Mouse (Mus musculus) lung, postnatal 0 days (tissue): ENCODE measurements at regions not wholly inside any gene's neighbourhood (a gene's known extent, or its start where the extent isn't known, plus 50 kb on each side); places are given as distances from the start of the nearest gene placed in this dataset.

ENCODE experiments used
- ATAC-seq: fragments of 200-750 bp; cut with Nextera tagmentation; 2 replicates; pipeline ENCODE4 v1.8.0; 2017; ENCODE audit warnings: moderate library complexity
- DNase-seq: peaks from one replicate; pipeline ENCODE4 v3.0.0-alpha.2; 2016; ENCODE audit warnings: low spot score
- H3K27ac ChIP-seq: fragments of 300-500 bp; sonication (generic); 2 replicates; pipeline ENCODE4 v1.5.1; 2014; ENCODE audit warnings: antibody characterized with exemption, mild to moderate bottlenecking, low read length, mixed read lengths
- H3K27me3 ChIP-seq: fragments of 300-500 bp; sonication (generic); replicated peaks from 2 replicates; pipeline ENCODE4 v1.6.1; 2014; ENCODE audit warnings: low read length, mixed read lengths; ENCODE audit not compliant: insufficient read depth
- H3K36me3 ChIP-seq: fragments of 300-500 bp; sonication (generic); 2 replicates; pipeline ENCODE4 v1.6.1; 2014; ENCODE audit warnings: low read length, mixed read lengths; ENCODE audit not compliant: insufficient read depth
- H3K4me1 ChIP-seq: fragments of 300-500 bp; sonication (generic); 2 replicates; pipeline ENCODE4 v1.6.1; 2014; ENCODE audit warnings: antibody characterized with exemption, low read depth, low read length, mixed read lengths; ENCODE audit not compliant: insufficient read depth
- H3K4me2 ChIP-seq: fragments of 300-500 bp; sonication (generic); replicated peaks from 2 replicates; pipeline ENCODE4 v1.6.1; 2014; ENCODE audit warnings: low read depth, mild to moderate bottlenecking, low read length, moderate library complexity, mixed read lengths
- H3K4me3 ChIP-seq: fragments of 300-500 bp; sonication (generic); 2 replicates; pipeline ENCODE4 v1.5.1; 2014; ENCODE audit warnings: low read depth, low read length
- H3K9ac ChIP-seq: fragments of 300-500 bp; sonication (generic); replicated peaks from 2 replicates; pipeline ENCODE4 v1.6.1; 2014; ENCODE audit warnings: low read depth, mild to moderate bottlenecking
- H3K9me3 ChIP-seq: fragments of 300-500 bp; sonication (generic); 2 replicates; pipeline ENCODE4 v1.6.1; 2016; ENCODE audit warnings: low read length, mixed read lengths
- CTCF ChIP-seq: IDR thresholded peaks from 2 replicates; pipeline ENCODE4 v1.5.1; 2016; ENCODE audit warnings: antibody characterized with exemption, mild to moderate bottlenecking
- EP300 ChIP-seq: IDR thresholded peaks from 2 replicates; pipeline ENCODE4 v1.6.1; 2016; ENCODE audit warnings: antibody characterized with exemption, mild to moderate bottlenecking, control low read depth
- WGBS: fragments of 180-500 bp; shearing (Covaris S2); extraction: QIAGEN DNeasy Blood & Tissue Kit; methylation state at CpG from one replicate; pipeline ENCODE4 v1.1.7; 2014; 5-methylcytosine and 5-hydroxymethylcytosine counted together

GRCm38 (mm10) chr6:93190986-93191385 is 247.7 kb upstream of the Adamts9 start:
- ATAC-seq (no peak), DNase-seq (no peak)
- H3K27me3 ChIP-seq, result no peaks in the 10 kb centered on the region
- no peak overlapping the region for H3K4me2 ChIP-seq
- H3K36me3 ChIP-seq, result no peaks in the 10 kb centered on the region
- H3K4me3 ChIP-seq, result no peak overlapping the region
- H3K27ac ChIP-seq, result no peak overlapping the region
- H3K9me3 ChIP-seq, result no peaks in the 10 kb centered on the region
- no peak overlapping the region for H3K9ac ChIP-seq
- WGBS, result 85% methylated on average over 2 of the region's 2 CpGs
- no peaks in the 10 kb centered on the region for H3K4me1 ChIP-seq
- TF ChIP-seq EP300 (no peak), CTCF (no peak)

GRCm38 (mm10) chr6:93168526-93168925 is 225.2 kb upstream of the Adamts9 start:
- Histone ChIP-seq H3K36me3 (no peaks in the 10 kb centered on the region), H3K27ac (no peak overlapping the region), H3K27me3 (no peaks in the 10 kb centered on the region), H3K9me3 (no peaks in the 10 kb centered on the region), H3K9ac (no peak overlapping the region), H3K4me3 (no peak overlapping the region), H3K4me1 (peaks cover 9% of the 10 kb centered on the region; the same call in 1 of the 2 replicates), H3K4me2 (no peak overlapping the region)
- DNase-seq, result peak; percentile 66
- no peak for ATAC-seq
- WGBS, result 54% methylated on average over 5 of the region's 5 CpGs
- TF ChIP-seq EP300 (0 out of 2 replicates have a peak, but pooled peaks have one; percentile 13), CTCF (no peak)

GRCm38 (mm10) chr6:93167281-93167680 is 224.0 kb upstream of the Adamts9 start:
- TF ChIP-seq CTCF, result no peak
- no peak for TF ChIP-seq EP300
- WGBS, result 35% methylated on average over 7 of the region's 7 CpGs
- peaks cover 6% of the 10 kb centered on the region; the same call in 1 of the 2 replicates for H3K4me1 ChIP-seq
- no peak overlapping the region for H3K9ac ChIP-seq
- DNase-seq, result peak; percentile 40
- no peaks in the 10 kb centered on the region for H3K27me3 ChIP-seq
- no peaks in the 10 kb centered on the region for H3K9me3 ChIP-seq
- no peak for ATAC-seq
- no peak overlapping the region for H3K4me3 ChIP-seq
- no peak overlapping the region for H3K4me2 ChIP-seq
- H3K27ac ChIP-seq, result peak overlapping the region; percentile 47
- no peaks in the 10 kb centered on the region for H3K36me3 ChIP-seq

- H3K9ac ChIP-seq, result no peak overlapping the region
- 52% methylated on average over 4 of the region's 4 CpGs for WGBS
- H3K9me3 ChIP-seq, result no peaks in the 10 kb centered on the region
- H3K4me1 ChIP-seq, result no peaks in the 10 kb centered on the region
- H3K4me3 ChIP-seq, result no peak overlapping the region
- no peaks in the 10 kb centered on the region for H3K27me3 ChIP-seq
- H3K4me2 ChIP-seq, result no peak overlapping the region
- H3K36me3 ChIP-seq, result no peaks in the 10 kb centered on the region
- TF ChIP-seq CTCF (no peak), EP300 (no peak)
- no peak overlapping the region for H3K27ac ChIP-seq
- no peak for DNase-seq
- ATAC-seq, result no peak
These were observed 222.7 kb upstream of the Adamts9 start for GRCm38 (mm10) chr6:93165942-93166341.

GRCm38 (mm10) chr6:93152431-93153208 is 209.3 kb upstream of the Adamts9 start:
- Histone ChIP-seq H3K27me3 (no peaks in the 10 kb centered on the region), H3K9me3 (no peaks in the 10 kb centered on the region), H3K27ac (no peak overlapping the region), H3K36me3 (no peaks in the 10 kb centered on the region), H3K9ac (no peak overlapping the region), H3K4me3 (no peak overlapping the region), H3K4me2 (no peak overlapping the region), H3K4me1 (no peaks in the 10 kb centered on the region)
- whole genome bisulfite sequencing, result 75% methylated on average over 5 of the region's 5 CpGs
- ATAC-seq, result no peak
- no peak for TF ChIP-seq CTCF
- TF ChIP-seq EP300, result no peak
- DNase-seq, result no peak

- H3K27ac ChIP-seq, result 0 out of 2 replicates have a peak overlapping the region, but pooled peaks have one; percentile 27
- no peaks in the 10 kb centered on the region for H3K36me3 ChIP-seq
- no peak overlapping the region for H3K4me2 ChIP-seq
- WGBS, result 30% methylated on average over 2 of the region's 2 CpGs
- H3K9ac ChIP-seq, result no peak overlapping the region
- H3K4me1 ChIP-seq, result no peaks in the 10 kb centered on the region
- no peaks in the 10 kb centered on the region for H3K9me3 ChIP-seq
- H3K27me3 ChIP-seq, result no peaks in the 10 kb centered on the region
- peak; percentile 93 for ATAC-seq
- peak; percentile 91 for DNase-seq
- no peak overlapping the region for H3K4me3 ChIP-seq
- TF ChIP-seq EP300 (peak; percentile 94), CTCF (no peak)
These were observed 207.2 kb upstream of the Adamts9 start for GRCm38 (mm10) chr6:93150531-93150930.
